Mouse (Mus musculus) kidney, adult 11 months (tissue): ENCODE measurements around the gene Hoxc8.

Experiments
- DNase-seq: peaks from one replicate; pipeline ENCODE4 v3.0.0; 2022

Hoxc8 gene

DNA sequence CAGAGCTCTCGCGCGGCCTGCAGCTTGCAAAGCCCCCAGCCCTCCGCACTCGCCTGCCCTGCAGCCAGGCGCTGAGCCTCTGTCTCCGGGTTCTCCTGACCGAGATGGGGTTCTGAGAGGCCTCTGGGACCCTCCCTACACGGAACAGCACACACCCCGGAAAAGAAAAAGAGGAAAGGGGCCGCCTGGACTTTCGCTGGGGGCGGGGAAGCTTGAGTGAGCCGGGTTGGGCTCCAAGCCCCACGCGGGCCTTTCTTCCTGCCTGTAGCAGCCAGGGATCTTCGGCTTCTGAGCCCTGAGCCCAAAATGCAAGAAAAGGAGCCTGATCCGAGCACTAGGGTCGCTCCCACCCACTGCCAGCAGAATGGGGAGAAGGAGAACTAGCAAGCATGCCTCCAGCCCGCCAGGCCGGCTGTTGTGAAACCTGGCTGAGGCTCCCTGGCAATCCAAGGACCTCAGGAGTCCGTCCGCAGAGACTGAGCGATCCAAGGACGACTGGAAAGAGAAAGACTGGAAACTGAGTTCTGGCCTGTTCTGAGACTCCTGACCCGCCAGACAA is 21.6 kb downstream of the Hoxc8 start:
- DNase-seq: no peak

DNA sequence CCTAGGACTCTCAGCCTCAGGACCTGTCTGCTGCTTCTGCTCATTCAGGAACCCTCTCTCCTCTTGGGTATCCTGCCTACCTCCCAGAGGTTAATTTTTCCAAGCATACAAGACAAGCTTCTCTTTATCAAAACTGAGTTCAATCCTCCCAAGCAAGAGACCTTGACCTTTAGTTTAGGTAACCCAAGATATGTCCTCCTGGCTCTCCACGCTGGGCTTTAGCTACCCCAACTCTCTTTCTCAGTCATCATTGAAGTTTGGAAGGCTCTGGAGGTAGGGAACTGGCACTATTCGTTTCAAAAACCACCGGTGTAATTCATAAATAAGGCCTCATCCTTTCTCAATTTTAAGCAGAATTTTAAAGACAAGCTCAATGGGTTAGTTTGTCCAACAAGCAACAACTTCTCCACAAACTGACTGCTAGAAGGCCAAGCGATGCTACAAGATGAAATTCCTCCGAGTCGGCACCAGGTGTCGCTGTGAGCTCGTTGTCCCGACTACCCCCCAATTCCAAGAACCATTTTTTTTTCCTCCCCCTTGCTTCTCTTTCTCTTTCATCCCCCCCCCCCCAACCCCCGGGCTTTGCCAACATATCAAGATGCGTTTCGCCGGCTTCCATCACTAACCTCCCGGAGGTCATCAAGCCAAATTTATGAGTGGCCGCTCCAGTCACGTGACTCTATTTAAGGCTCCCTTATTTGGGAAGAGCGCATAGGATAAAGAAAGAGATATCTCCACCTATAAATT is 23.0 kb downstream of the Hoxc8 start:
- DNase-seq: no peak

DNA sequence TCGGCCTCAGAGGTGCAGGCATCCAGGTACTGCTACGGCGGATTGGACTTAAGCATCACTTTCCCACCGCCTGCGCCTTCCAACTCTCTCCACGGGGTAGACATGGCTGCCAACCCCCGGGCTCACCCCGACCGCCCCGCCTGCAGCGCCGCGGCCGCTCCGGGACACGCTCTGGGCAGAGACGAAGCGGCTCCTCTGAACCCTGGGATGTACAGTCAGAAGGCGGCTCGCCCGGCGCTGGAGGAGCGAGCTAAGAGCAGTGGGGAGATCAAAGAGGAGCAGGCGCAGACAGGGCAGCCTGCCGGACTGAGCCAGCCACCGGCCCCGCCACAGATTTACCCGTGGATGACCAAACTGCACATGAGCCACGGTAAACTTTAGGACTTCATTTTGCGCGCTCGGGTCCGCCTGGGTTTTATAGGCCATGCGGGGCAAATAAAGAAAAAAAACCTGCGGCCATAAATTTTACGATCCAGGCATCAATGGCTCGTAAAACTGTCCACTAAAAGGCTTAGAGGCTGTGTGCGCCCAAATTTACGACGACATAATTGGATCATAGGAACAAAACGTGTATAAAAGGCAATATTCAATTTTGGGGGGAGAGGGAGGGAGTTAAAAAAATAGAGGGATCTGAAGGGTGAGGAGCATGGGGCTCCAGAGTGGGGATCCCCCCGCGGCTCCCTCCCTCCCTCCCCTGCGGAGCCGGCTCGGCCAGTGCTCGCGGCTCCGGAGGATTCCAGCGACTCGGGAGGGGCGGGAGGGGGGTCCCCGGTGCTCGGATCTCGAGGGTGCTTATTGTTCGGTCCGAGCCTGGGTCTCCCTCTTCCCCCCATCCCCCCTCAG is 24.0 kb downstream of the Hoxc8 start:
- DNase-seq: peak; percentile 41

DNA sequence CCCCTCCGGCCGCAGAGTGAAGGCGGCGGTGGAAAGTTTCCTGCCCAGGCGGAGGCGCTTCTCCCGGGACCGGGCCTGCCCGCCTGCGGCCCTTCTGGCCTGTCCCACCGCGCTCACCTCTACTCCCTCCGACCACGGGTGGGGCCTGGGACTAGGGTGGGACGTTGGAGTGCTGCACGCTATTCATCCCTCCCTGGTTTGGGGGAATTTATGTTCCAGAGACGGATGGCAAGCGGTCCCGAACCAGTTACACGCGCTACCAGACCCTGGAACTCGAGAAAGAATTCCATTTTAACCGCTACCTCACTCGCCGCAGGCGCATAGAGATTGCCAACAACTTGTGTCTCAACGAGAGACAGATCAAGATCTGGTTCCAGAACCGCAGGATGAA is 24.6 kb downstream of the Hoxc8 start:
- no peak for DNase-seq

DNA sequence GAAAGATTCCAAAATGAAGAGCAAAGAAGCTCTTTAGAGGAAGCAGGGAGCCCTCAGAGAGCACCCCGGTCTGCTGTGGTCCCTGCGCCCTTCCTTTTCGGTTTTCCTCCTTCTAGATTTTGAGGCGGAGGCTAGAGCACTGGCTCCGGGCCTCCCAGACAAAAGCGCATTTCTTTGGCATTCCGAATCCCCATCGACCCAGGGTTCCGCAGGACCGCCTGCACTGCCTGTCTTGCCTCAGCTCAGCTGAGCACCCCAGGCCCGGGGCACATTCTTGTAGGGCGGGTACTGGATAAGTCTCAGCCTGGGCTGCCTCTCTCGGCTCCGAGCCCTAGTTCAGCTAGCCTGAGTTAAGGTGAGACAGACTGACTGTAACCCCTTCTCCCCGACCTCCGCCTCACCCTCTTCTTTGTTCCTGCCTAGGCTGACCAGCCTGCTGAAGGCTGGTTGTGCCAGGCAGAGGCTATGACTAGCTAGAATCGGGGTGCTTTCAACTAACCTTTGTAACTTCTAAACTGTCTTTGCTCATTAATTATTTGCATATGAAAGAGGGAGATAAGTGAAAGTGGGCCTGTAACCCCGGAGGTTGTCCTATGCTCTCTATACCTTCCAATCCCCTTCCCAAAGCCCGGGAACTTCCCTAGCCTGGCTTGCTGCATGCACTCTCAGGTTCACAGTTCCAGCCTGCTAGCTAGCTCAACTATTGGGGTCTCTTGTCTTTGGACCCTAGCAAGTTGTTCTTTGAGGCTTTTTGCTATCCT is 25.2 kb downstream of the Hoxc8 start:
- no peak for DNase-seq

DNA sequence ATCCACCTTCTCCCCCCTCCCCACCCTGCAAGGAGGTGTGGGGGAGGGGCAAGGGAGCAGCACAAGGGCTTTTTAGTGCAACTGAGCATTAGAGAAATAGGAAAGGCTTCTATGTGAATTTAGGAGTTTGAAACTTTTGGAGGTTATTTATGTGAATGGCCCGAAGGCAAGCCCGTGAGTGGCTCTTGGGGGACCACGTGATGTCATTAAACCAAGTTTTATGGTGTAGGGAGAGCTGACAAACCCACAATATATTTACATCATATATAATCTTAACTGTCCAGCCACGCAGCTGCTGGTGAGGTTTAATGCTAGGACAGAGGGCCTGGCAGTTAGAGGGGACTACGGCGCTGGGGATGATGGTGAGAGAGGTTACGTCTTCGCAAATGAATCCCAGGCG is 28.2 kb downstream of the Hoxc8 start, which contains the start of gene Hoxc4:
TSS of gene Hoxc4 (plus strand) at position 299 of the 400 bp plus-strand sequence.
- no peak for DNase-seq

DNA sequence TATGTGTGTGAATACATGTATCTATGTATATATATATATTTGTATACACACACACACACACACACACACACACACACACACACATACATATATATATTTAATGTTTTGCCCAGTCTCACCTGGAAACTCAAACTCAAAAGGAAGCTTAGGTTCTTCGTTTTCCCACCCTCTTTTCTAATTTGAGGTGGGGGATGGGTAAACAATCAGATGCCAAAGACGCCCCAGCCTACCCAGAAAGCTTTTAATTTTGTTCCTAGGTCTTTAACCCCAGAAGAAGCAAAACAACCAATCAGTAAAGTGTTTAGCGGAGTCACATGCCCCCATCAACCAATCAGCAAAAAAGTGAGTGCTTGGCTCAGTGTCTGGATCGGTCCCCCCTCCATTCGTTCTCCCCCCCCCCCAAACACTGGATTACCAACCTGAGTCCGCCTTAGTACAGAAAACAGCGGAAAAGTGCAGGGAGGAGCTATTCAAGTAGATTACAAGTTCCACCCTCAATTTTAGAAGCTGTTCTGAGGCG is 30.6 kb downstream of the Hoxc8 start:
- no peak for DNase-seq

DNA sequence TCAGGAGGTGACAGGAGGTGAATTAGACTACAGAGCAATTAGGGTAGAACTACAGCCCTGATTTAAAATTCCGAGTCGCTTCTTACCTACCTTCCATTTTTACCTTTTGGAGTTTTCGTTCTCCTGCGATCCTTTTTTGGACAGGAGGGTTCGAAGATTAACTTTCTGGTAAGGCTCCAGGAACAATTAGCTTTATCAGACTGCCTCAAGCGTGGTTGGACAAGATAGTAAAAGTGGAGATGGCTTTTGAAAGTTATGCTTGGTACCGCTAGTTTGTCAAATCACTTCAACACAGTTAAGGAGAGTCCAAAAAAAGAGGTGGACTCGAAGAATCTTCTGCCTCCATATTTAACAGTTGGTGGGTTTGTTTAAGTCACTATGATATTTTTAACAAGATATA is 31.1 kb downstream of the Hoxc8 start:
- no peak for DNase-seq

DNA sequence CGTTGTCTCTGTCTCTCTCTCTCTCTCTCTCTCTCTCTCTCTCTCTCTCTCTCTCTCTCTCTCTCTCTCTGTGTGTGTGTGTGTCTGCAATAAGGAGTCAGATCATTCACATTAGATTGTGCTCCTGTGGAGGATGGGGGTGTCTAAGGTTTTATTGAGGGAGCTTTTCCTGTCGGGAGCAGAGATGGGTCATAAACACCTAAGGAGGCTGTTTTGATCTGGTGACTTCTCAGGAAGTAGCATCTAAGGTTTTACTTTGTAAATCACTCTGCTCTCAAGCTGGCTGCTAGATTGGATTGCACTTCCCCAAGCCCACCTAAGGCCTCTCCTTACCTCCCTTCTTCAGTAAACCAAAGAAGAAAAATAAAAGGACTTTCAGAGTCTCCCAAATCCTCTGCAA is 33.7 kb downstream of the Hoxc8 start:
- no peak for DNase-seq

DNA sequence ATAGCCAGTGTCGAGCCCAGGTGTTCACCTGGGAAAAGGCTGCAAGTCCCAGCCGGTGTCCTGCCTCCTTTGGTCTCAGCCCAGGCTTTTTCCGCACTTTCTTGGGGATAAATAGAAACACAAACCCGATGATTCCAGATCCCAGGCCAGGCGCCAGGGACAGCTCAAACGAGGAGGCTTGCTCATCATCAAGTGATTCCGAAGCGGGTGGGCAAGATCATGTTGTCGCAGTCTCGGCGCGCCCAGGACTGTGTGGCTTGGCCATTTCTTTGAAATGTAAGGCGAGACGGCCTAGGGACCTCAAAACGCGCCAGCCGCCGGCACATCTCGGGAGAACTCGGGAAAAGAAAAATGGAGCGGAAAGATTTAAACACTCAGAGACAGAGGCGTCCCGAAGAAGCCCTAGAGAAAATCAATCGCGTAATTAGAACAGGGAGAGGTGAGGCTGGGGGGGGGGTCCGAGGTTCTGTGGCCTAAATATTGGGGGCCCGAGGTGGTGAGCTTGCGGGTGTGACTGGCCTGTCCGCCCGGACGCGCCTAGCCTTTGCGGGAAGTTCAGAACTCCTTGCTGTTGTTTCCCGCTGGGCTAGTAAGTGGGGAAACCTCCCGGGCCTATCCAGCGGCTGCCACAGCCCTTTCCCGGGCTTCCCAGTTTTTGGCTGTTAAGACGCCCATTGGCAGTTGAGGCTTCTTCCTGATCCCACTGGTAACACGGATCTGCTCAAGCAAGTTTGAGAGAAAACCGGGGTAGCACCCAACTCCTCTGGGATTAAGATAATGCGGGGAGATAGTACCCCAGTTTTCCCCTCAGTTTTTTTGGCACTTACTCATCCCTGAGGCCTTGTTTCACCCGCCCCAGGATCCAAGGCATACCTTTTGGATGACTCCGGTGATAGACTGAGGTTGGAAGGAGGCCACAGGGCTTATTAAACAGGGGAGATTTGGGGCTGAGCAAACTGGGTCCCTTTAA is 37.1 kb downstream of the Hoxc8 start:
- DNase-seq: no peak

DNA sequence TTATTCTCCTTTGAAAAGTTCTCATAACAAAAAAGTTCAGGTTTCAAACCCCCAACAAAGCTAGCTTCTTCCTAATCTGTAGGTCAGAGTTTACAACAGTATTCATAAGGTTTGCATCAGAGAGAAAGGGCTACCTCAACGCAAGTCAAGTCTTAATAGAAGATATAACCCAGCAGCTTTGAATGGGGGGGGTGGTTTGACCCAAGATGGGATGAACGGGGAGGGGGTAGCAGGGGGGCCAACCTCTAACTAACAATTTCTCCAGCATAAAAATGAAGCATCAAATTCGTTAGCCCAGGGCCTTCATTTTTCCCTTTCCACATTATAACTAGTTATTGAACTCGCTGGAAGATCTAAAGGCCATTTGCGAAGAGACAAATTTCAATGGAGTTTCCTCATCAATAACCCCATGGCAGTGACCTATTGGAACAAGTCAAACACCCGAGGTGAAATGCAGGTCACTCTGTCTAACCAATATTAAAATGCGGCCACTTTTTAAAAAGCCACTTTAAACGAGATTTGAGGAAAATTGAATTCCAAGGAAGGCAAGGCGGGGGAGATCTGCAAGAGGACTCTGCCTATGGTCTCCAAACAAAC is 38.6 kb downstream of the Hoxc8 start:
- DNase-seq: no peak

DNA sequence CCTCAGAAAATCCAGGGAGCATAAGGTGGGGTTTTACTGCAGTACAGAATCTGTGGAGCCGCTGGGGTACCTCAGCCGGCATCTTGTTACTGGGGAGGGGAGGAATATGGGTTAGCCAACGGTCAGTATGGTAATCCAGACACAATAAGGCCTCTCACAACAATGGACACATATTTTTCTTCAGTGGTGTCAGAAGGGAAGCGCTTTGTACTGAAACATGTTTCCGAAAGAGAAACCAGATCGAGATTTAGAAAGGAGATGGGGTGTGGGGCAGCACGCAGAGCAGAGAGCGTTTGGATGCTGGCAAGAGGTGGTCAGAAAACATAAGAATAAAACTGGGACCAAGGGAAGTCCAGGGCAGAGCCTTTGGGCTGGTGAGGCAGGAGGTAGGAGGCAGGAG is 39.7 kb downstream of the Hoxc8 start:
- no peak for DNase-seq

DNA sequence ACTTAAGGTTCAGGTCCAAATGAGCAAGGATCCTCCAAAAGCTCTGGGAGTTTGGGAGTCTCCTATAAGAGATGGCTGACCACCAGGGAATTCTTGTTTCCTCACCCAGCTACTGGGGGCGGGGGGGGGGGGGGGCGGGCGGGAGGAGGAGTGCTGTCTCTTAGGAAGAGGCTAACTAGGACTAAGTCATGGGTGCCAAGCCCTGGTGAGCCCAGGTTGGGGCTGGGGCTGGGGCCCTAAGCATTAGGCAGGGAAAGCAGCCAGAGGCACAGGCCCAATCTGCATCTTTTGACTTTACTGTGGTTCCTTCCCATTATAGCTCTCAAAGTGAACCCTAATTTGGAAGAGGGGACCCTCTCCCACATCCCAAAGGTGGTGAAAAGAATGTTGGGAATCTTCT is 41.8 kb downstream of the Hoxc8 start:
- DNase-seq: no peak

DNA sequence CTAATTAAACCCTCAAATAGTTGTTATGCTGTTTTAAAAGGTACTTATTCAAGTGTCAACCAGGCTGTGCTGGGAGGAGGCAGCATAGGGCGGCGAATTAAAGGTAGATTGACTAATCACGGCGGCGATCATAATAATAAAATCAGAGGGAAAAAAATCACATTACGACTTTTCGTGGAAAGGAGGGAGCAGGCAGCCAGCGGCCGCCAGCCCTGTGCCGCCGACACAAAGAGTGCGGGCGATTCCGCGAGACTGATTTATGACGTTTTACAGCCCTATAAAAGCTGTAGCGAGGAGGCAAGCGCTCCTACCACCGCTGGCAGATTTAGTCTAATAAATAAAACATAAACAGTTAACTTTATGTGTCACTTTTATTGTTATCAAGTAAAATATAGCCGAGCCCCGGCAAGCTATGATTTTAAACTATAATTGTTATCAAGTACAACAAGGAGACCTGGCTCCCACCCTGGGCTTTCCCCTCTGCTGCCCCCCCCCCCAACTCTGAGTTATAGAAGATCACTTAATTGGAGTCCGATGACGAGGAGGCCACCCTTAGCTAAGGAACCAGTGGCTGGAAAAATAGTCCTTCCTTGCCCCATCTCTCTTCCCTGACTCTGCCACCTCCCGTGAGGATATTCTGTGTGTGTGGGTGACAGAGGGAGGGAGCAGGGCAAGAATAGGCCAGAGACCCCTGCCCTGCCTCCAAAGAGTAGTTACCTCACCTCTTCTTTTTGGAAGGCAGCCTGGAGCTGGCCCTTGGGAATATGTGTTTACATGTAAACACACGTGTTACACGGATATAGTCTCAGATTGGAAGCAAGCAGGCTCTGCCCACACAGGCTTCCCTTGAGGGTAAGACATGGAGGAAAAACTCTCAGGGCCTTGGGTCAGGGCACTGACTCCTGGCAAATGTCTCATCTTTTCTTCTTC is 42.5 kb downstream of the Hoxc8 start:
- DNase-seq: no peak

DNA sequence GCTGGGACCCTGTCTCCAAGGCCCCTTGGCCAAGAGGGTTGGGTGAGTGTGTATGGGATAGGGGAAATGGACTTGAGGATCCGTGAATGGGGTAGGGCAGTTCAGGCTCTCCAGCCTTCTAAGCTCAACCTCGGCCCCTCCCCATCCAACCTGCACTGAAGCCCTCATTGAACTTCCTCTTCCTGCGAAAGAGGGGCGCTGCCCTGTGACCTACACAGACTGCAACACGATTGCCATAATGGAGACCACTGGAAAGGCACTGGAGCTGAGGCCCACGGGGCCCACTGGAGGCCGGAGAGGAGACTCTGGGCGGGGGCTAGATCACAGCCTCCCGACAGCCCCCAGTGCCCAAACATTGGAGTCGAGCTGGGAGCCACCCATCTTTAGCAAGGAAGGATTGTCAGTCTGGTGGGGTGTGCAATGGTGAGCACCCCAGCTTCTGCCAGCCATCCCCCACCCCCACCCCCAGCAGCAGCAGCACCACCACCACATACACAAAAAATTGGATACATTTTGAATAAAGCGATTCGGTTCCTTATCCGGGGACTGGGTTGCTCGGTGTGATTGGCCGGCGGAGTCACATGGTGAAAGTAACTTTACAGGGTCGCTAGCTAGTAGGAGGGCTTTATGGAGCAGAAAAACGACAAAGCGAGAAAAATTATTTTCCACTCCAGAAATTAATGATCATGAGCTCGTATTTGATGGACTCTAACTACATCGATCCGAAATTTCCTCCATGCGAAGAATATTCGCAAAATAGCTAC is 43.8 kb downstream of the Hoxc8 start:
- no peak for DNase-seq

DNA sequence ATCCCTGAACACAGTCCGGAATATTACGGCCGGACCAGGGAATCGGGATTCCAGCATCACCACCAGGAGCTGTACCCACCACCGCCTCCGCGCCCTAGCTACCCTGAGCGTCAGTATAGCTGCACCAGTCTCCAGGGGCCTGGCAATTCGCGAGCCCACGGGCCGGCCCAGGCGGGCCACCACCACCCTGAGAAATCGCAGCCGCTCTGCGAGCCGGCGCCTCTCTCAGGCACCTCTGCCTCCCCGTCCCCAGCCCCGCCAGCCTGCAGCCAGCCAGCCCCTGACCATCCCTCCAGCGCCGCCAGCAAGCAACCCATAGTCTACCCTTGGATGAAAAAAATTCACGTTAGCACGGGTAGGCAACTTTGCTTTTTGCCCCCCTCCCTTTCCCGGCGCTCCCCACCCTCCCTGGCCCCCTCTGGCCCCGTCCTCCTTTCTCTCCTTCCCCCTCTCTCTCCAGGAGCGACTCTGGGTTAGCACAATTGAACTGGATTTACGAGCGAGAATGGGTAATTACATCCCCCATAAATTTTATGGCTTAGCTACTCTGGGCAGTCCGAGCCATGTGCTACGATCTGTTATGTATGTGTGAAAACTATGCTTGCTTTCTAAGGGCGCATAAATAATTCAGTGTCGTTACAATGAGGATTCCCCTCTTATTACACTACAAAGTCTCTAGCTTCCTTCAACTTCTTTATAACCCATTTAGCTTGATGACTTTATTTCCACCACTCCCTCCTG is 44.6 kb downstream of the Hoxc8 start:
- no peak for DNase-seq

DNA sequence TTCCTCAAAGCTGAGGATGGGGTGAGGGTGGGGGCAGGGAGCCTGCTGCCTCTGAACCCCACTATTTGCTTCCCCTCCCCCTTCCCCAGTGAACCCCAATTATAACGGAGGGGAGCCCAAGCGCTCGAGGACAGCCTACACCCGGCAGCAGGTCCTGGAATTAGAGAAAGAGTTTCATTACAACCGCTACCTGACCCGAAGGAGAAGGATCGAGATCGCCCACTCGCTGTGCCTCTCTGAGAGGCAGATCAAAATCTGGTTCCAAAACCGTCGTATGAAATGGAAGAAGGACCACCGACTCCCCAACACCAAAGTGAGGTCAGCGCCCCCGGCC is 45.1 kb downstream of the Hoxc8 start:
- no peak for DNase-seq

DNA sequence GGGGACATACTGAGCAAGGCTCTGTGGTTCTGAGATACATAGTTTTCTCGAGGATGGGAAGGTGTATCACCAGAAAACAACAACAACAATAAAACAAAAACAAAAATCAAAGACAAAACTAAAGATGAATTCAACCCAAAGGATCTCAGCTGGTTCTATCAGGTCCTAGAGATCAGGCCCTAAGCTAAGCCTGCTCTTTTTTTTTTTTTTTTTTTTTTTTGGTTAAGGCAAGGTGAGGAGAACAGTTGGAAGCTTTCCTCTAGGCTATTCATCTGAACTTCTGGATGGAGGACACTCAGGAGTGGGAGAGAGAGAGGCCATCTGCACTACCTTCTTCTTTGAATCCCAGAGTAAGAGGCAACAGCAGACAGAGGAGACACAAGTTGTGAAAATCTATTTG is 47.2 kb downstream of the Hoxc8 start:
- DNase-seq: no peak
